Mouse (Mus musculus) cerebellum, adult 2 months (tissue): ENCODE measurements around the gene Xpnpep2.

Experiments used
- CTCF ChIP-seq: fragments of 200-500 bp; IDR thresholded peaks from 2 replicates; pipeline ENCODE4 v1.5.1; 2011; ENCODE audit warnings: low read depth, mild to moderate bottlenecking, control low read depth, low read length, moderate library complexity, borderline replicate concordance; ENCODE audit not compliant: insufficient read depth
- POLR2A ChIP-seq: fragments of 200-500 bp; IDR thresholded peaks from 2 replicates; pipeline ENCODE4 v1.6.1; 2011; ENCODE audit warnings: low read length, control low read depth, borderline replicate concordance; ENCODE audit not compliant: insufficient read depth

GRCm38 (mm10) chrX:48147226-48147625 lies 38.7 kb downstream of the Xpnpep2 start:
- TF ChIP-seq POLR2A (no peak), CTCF (no peak)
